Mouse (Mus musculus) intestine, embryonic 16.5 days (tissue): ENCODE measurements around the gene Srrm4. TPM values are rescaled to one million over a fixed set of nuclear protein-coding genes. Genes with fewer than 3 reads are reported as not detected.
"Not testable (repeated sequence)": the region's sequence is repeated elsewhere in the genome, so short reads cannot be mapped to it uniquely, and the experiment has no call there.

ENCODE experiments used
- ATAC-seq: fragments of 200-750 bp; cut with Nextera tagmentation; 2 replicates; pipeline ENCODE4 v1.8.0; 2017; ENCODE audit warnings: moderate TSS enrichment, moderate library complexity
- H3K27ac ChIP-seq: fragments of 300-500 bp; sonication (generic); 2 replicates; pipeline ENCODE4 v1.5.1; 2014; ENCODE audit warnings: mild to moderate bottlenecking, low read length
- H3K27me3 ChIP-seq: fragments of 300-500 bp; sonication (generic); replicated peaks from 2 replicates; pipeline ENCODE4 v1.6.1; 2014; ENCODE audit warnings: low read length, control low read depth, mixed read lengths; ENCODE audit not compliant: control insufficient read depth, insufficient read depth
- H3K36me3 ChIP-seq: fragments of 300-500 bp; sonication (generic); 2 replicates; pipeline ENCODE4 v1.6.1; 2014; ENCODE audit warnings: low read length, control low read depth; ENCODE audit not compliant: control insufficient read depth, insufficient read depth
- H3K4me1 ChIP-seq: fragments of 300-500 bp; sonication (generic); 2 replicates; pipeline ENCODE4 v1.6.1; 2014; ENCODE audit warnings: low read length, control low read depth, mixed read lengths; ENCODE audit not compliant: control insufficient read depth, insufficient read depth
- H3K4me2 ChIP-seq: fragments of 300-500 bp; sonication (generic); 2 replicates; pipeline ENCODE4 v1.6.1; 2014; ENCODE audit warnings: low read depth, low read length, control low read depth
- H3K4me3 ChIP-seq: fragments of 300-500 bp; sonication (generic); 2 replicates; pipeline ENCODE4 v1.5.1; 2014; ENCODE audit warnings: mild to moderate bottlenecking, low read length
- H3K9ac ChIP-seq: fragments of 300-500 bp; sonication (generic); 2 replicates; pipeline ENCODE4 v1.6.1; 2014; ENCODE audit warnings: low read depth, low read length
- H3K9me3 ChIP-seq: fragments of 300-500 bp; sonication (generic); 2 replicates; pipeline ENCODE4 v1.6.1; 2016; ENCODE audit warnings: low read length, control low read depth; ENCODE audit not compliant: control insufficient read depth
- WGBS: fragments of 180-500 bp; shearing (Covaris S2); extraction: QIAGEN DNeasy Blood & Tissue Kit; methylation state at CpG from one replicate; pipeline ENCODE4 v1.1.7; 2014; 5-methylcytosine and 5-hydroxymethylcytosine counted together
- polyA plus RNA-seq: library from polyadenylated mRNA; unstranded; fragments of >200 nt; fragmentation: Nextera tagmentation; extraction: Ambion mirVana; gene quantifications from 2 replicates; pipeline ENCODE4 v1.2.1, GENCODE M21; 2015

Srrm4 gene
- polyA plus RNA-seq, 1 experiment from 2014 or later: 1.5 TPM

- Histone ChIP-seq H3K4me2 (no peak overlapping the region), H3K27me3 (no peaks in the 10 kb centered on the region; the same call in 1 of the 2 replicates), H3K36me3 (no peaks in the 10 kb centered on the region), H3K4me1 (no peaks in the 10 kb centered on the region), H3K9ac (no peak overlapping the region), H3K27ac (no peak overlapping the region), H3K4me3 (no peak overlapping the region), H3K9me3 (no peaks in the 10 kb centered on the region)
- 73% methylated on average over 7 of the region's 7 CpGs for WGBS
- no peak for ATAC-seq
Observed at GRCm38 (mm10) chr5:116442697-116443458, 148.7 kb downstream of the Srrm4 start.

GRCm38 (mm10) chr5:116440251-116440650, 151.4 kb downstream of the Srrm4 start:
- no peak overlapping the region for H3K9ac ChIP-seq
- no peaks in the 10 kb centered on the region for H3K4me1 ChIP-seq
- H3K36me3 ChIP-seq: no peaks in the 10 kb centered on the region
- ATAC-seq: no peak
- no peaks in the 10 kb centered on the region for H3K9me3 ChIP-seq
- H3K4me2 ChIP-seq: no peak overlapping the region
- no peak overlapping the region for H3K27ac ChIP-seq
- H3K27me3 ChIP-seq: no peaks in the 10 kb centered on the region
- H3K4me3 ChIP-seq: no peak overlapping the region
- WGBS: 62% methylated on average over 4 of the region's 4 CpGs

GRCm38 (mm10) chr5:116438328-116438727, 153.3 kb downstream of the Srrm4 start:
- Histone ChIP-seq H3K27ac (no peak overlapping the region), H3K4me2 (no peak overlapping the region), H3K36me3 (no peaks in the 10 kb centered on the region), H3K27me3 (no peaks in the 10 kb centered on the region), H3K4me1 (no peaks in the 10 kb centered on the region), H3K9me3 (no peaks in the 10 kb centered on the region), H3K4me3 (no peak overlapping the region), H3K9ac (no peak overlapping the region)
- 59% methylated on average over 4 of the region's 4 CpGs for WGBS
- no peak for ATAC-seq

- Histone ChIP-seq H3K27me3 (no peaks in the 10 kb centered on the region), H3K9ac (no peak overlapping the region), H3K4me2 (no peak overlapping the region), H3K27ac (no peak overlapping the region), H3K4me1 (no peaks in the 10 kb centered on the region), H3K36me3 (no peaks in the 10 kb centered on the region), H3K9me3 (no peaks in the 10 kb centered on the region), H3K4me3 (no peak overlapping the region)
- ATAC-seq: no peak
Observed at GRCm38 (mm10) chr5:116436117-116436516, 155.5 kb downstream of the Srrm4 start.

GRCm38 (mm10) chr5:116434976-116435850, 156.4 kb downstream of the Srrm4 start:
- Histone ChIP-seq H3K27ac (no peak overlapping the region), H3K9ac (no peak overlapping the region), H3K9me3 (no peaks in the 10 kb centered on the region), H3K4me1 (no peaks in the 10 kb centered on the region), H3K27me3 (no peaks in the 10 kb centered on the region), H3K4me3 (no peak overlapping the region), H3K4me2 (no peak overlapping the region), H3K36me3 (no peaks in the 10 kb centered on the region)
- ATAC-seq: no peak
- 54% methylated on average over 13 of the region's 13 CpGs for WGBS

- Histone ChIP-seq H3K4me1 (no peaks in the 10 kb centered on the region), H3K9me3 (no peaks in the 10 kb centered on the region), H3K4me3 (no peak overlapping the region), H3K27me3 (no peaks in the 10 kb centered on the region), H3K9ac (no peak overlapping the region), H3K4me2 (no peak overlapping the region), H3K36me3 (no peaks in the 10 kb centered on the region), H3K27ac (no peak overlapping the region)
- ATAC-seq: no peak
- 53% methylated on average over 7 of the region's 7 CpGs for WGBS
Observed at GRCm38 (mm10) chr5:116432871-116433270, 158.7 kb downstream of the Srrm4 start.

GRCm38 (mm10) chr5:116426701-116427100, 164.9 kb downstream of the Srrm4 start:
- Histone ChIP-seq H3K4me1 (peaks cover 6% of the 10 kb centered on the region; the same call in 1 of the 2 replicates), H3K36me3 (no peaks in the 10 kb centered on the region), H3K9ac (no peak overlapping the region), H3K27me3 (no peaks in the 10 kb centered on the region), H3K4me2 (no peak overlapping the region), H3K9me3 (no peaks in the 10 kb centered on the region), H3K4me3 (no peak overlapping the region), H3K27ac (no peak overlapping the region)
- no peak for ATAC-seq
- 86% methylated on average over 2 of the region's 2 CpGs for WGBS

GRCm38 (mm10) chr5:116425709-116426108, 165.9 kb downstream of the Srrm4 start:
- peaks cover 11% of the 10 kb centered on the region for H3K4me1 ChIP-seq
- 79% methylated on average over 3 of the region's 3 CpGs for WGBS
- not testable (repeated sequence) for H3K27ac ChIP-seq, H3K27me3 ChIP-seq, H3K4me2 ChIP-seq, H3K9me3 ChIP-seq, ATAC-seq, H3K9ac ChIP-seq, H3K36me3 ChIP-seq, H3K4me3 ChIP-seq

- Histone ChIP-seq H3K9me3 (no peaks in the 10 kb centered on the region), H3K4me1 (peaks cover 13% of the 10 kb centered on the region), H3K27ac (no peak overlapping the region), H3K27me3 (no peaks in the 10 kb centered on the region), H3K4me2 (no peak overlapping the region), H3K4me3 (no peak overlapping the region), H3K36me3 (no peaks in the 10 kb centered on the region), H3K9ac (no peak overlapping the region)
- WGBS: 36% methylated on average over 7 of the region's 7 CpGs
- ATAC-seq: peak; percentile 30; the same call in 1 of the 2 replicates
Observed at GRCm38 (mm10) chr5:116425273-116425672, 166.3 kb downstream of the Srrm4 start.
